Mouse (Mus musculus) ovary, postnatal 14 days (tissue): ENCODE data around the gene Pdlim1.

Experiments
- DNase-seq: peaks from one replicate; pipeline ENCODE4 v3.0.0; 2022; ENCODE audit warnings: low spot score

Gene Pdlim1

GRCm38 (mm10) chr19:40271308-40271892, at the start of gene Pdlim1:
Gene Pdlim1 (minus strand): TSS chr19:40271842.
- peak; percentile 58 for DNase-seq

- DNase-seq: no peak
Observed at GRCm38 (mm10) chr19:40319199-40319598, 47.6 kb upstream of the Pdlim1 start.

GRCm38 (mm10) chr19:40318511-40318910, 46.9 kb upstream of the Pdlim1 start:
- no peak for DNase-seq

- no peak for DNase-seq
Observed at GRCm38 (mm10) chr19:40317001-40317400, 45.4 kb upstream of the Pdlim1 start.

- DNase-seq: no peak
Observed at GRCm38 (mm10) chr19:40314252-40314651, 42.6 kb upstream of the Pdlim1 start.

GRCm38 (mm10) chr19:40311631-40312030, 40.0 kb upstream of the Pdlim1 start:
- DNase-seq: no peak

- DNase-seq: no peak
Observed at GRCm38 (mm10) chr19:40310410-40311130, 38.9 kb upstream of the Pdlim1 start.

GRCm38 (mm10) chr19:40309911-40310310, 38.3 kb upstream of the Pdlim1 start:
- no peak for DNase-seq

GRCm38 (mm10) chr19:40307550-40307949, 35.9 kb upstream of the Pdlim1 start:
- no peak for DNase-seq

GRCm38 (mm10) chr19:40306631-40307030, 35.0 kb upstream of the Pdlim1 start:
- DNase-seq: no peak

GRCm38 (mm10) chr19:40305456-40305855, 33.8 kb upstream of the Pdlim1 start:
- DNase-seq: no peak

- no peak for DNase-seq
Observed at GRCm38 (mm10) chr19:40302916-40303315, 31.3 kb upstream of the Pdlim1 start.

- DNase-seq: no peak
Observed at GRCm38 (mm10) chr19:40302477-40302876, 30.8 kb upstream of the Pdlim1 start.

GRCm38 (mm10) chr19:40299983-40300759, 28.5 kb upstream of the Pdlim1 start:
- DNase-seq: no peak

GRCm38 (mm10) chr19:40299182-40299581, 27.5 kb upstream of the Pdlim1 start:
- no peak for DNase-seq

- DNase-seq: no peak
Observed at GRCm38 (mm10) chr19:40298574-40298973, 26.9 kb upstream of the Pdlim1 start.

GRCm38 (mm10) chr19:40297798-40298144, 26.1 kb upstream of the Pdlim1 start:
- DNase-seq: no peak

- DNase-seq: no peak
Observed at GRCm38 (mm10) chr19:40297078-40297797, 25.6 kb upstream of the Pdlim1 start.

- no peak for DNase-seq
Observed at GRCm38 (mm10) chr19:40294231-40294630, 22.6 kb upstream of the Pdlim1 start.

GRCm38 (mm10) chr19:40293791-40294190, 22.1 kb upstream of the Pdlim1 start:
- DNase-seq: no peak

- DNase-seq: no peak
Observed at GRCm38 (mm10) chr19:40290099-40290724, 18.6 kb upstream of the Pdlim1 start.

- DNase-seq: no peak
Observed at GRCm38 (mm10) chr19:40288415-40288814, 16.8 kb upstream of the Pdlim1 start.
